Mouse (Mus musculus): Measurements from ENCODE around the gene Oser1.

Gene Oser1

GRCm38 (mm10) chr2:163358662-163359061 is 65.8 kb downstream of the Oser1 start:
- CTCF ChIA-PET, result no interaction called here

GRCm38 (mm10) chr2:163356113-163356840 is 68.2 kb downstream of the Oser1 start:
- CTCF ChIA-PET, result no interaction called here

Data from spleen, embryonic (tissue).